Mouse (Mus musculus): ENCODE results near the gene Dgcr2. TPM values are rescaled to one million over a fixed set of nuclear protein-coding genes. Genes with fewer than 3 reads are reported as not detected.

Gene Dgcr2
- total RNA-seq, 1 experiment, result 78.0 TPM

- H3K9me3 ChIP-seq (ENCODE audit: control insufficient read depth, insufficient read depth, low read depth, low read length), result no peaks in the 10 kb centered on the region
- H3K4me3 ChIP-seq (ENCODE audit: insufficient read depth in 1 of 2, low read depth in 1 of 2, low read length in 2 of 2, poor library complexity in 1 of 2, severe bottlenecking in 1 of 2), result peak overlapping the region; percentile 55 to 60; a peak in 3 of 4 replicates
- H3K9ac ChIP-seq (ENCODE audit: insufficient read depth, low read depth, low read length, poor library complexity, severe bottlenecking), result no peak overlapping the region
- TF ChIP-seq CHD2 (IDR thresholded peaks at IDR 0.05; ENCODE audit: low read depth, low read length), result no peak
- no peak for TF ChIP-seq HCFC1 (IDR thresholded peaks at IDR 0.05; ENCODE audit: borderline replicate concordance, insufficient read depth, low read length)
- TF ChIP-seq ZNF384 (IDR thresholded peaks at IDR 0.05; ENCODE audit: low read depth, low read length), result no peak
- no peak for TF ChIP-seq ZC3H11A (IDR thresholded peaks at IDR 0.05; ENCODE audit: borderline replicate concordance, low read depth, low read length)
- TF ChIP-seq MAFK (IDR thresholded peaks at IDR 0.05; ENCODE audit: insufficient read depth, low read depth, low read length), result no peak
- in situ Hi-C loops (cut with MboI; ENCODE audit: low sequenced_read_pairs in 2 of 2, unreplicated experiment in 2 of 2), result loop anchor here (10.0 to 25.0 kb wide), 2 partner anchors 781 to 808 kb away; partner anchors contain the start of gene Gp1bb (in 1 of the 2)
- no peak overlapping the region for H3K27ac ChIP-seq (ENCODE audit: insufficient read depth, low read depth, low read length, poor library complexity, severe bottlenecking)
- H3K4me1 ChIP-seq (ENCODE audit: control insufficient read depth in 2 of 2, insufficient read depth in 2 of 2, low read length in 2 of 2, poor library complexity in 1 of 2), result peaks cover 0 to 9% of the 10 kb centered on the region in 2 experiments; a peak in 1 of 4 replicates
- no peak for DNase-seq (ENCODE audit: low read depth, low spot score)
- no peaks in the 10 kb centered on the region for H3K36me3 ChIP-seq (ENCODE audit: control insufficient read depth, insufficient read depth, low read length, poor library complexity, severe bottlenecking)
Observed at GRCm38 (mm10) chr16:17803675-17804448, 94.5 kb downstream of the Dgcr2 start.

DNA sequence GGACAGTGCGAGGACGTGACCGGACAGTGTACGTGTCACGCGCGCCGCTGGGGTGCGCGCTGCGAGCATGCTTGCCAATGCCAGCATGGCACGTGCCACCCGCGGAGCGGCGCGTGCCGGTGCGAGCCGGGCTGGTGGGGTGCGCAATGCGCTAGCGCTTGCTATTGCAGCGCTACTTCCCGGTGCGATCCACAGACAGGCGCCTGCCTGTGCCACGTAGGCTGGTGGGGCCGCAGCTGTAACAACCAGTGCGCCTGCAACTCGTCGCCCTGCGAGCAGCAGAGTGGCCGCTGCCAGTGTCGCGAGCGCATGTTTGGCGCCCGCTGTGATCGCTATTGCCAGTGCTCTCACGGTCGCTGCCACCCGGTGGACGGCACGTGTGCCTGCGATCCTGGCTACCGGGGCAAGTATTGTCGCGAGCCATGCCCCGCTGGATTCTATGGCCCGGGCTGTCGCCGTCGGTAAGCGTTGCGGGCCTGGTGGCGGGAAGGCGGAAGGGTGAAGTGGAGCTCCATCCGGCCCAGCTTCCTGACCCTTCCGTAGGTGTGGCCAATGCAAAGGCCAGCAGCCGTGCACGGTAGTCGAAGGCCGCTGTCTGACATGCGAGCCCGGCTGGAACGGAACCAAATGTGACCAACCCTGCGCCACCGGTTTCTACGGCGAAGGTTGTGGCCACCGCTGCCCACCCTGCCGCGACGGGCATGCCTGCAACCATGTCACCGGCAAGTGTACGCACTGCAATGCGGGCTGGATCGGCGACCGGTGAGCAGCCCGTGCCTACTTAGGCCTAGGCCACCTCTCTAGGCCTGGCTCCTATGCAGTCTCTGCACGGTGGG is 95.3 kb downstream of the Dgcr2 start:
- TF ChIP-seq MAFK (IDR thresholded peaks at IDR 0.05; ENCODE audit: insufficient read depth, low read depth, low read length) (no peak), ZNF384 (IDR thresholded peaks at IDR 0.05; ENCODE audit: low read depth, low read length) (no peak), CHD2 (IDR thresholded peaks at IDR 0.05; ENCODE audit: low read depth, low read length) (no peak), HCFC1 (IDR thresholded peaks at IDR 0.05; ENCODE audit: borderline replicate concordance, insufficient read depth, low read length) (no peak), ZC3H11A (IDR thresholded peaks at IDR 0.05; ENCODE audit: borderline replicate concordance, low read depth, low read length) (no peak)
- Histone ChIP-seq H3K9ac (ENCODE audit: insufficient read depth, low read depth, low read length, poor library complexity, severe bottlenecking) (no peak overlapping the region), H3K9me3 (ENCODE audit: control insufficient read depth, insufficient read depth, low read depth, low read length) (no peaks in the 10 kb centered on the region), H3K27ac (ENCODE audit: insufficient read depth, low read depth, low read length, poor library complexity, severe bottlenecking) (no peak overlapping the region), H3K36me3 (ENCODE audit: control insufficient read depth, insufficient read depth, low read length, poor library complexity, severe bottlenecking) (no peaks in the 10 kb centered on the region), H3K4me3 (ENCODE audit: insufficient read depth in 1 of 2, low read depth in 1 of 2, low read length in 2 of 2, poor library complexity in 1 of 2, severe bottlenecking in 1 of 2) (peak overlapping the region; percentile 22 to 28; a peak in 3 of 4 replicates), H3K4me1 (ENCODE audit: control insufficient read depth in 2 of 2, insufficient read depth in 2 of 2, low read length in 2 of 2, poor library complexity in 1 of 2) (peaks cover 0 to 9% of the 10 kb centered on the region in 2 experiments; a peak in 1 of 4 replicates)
- no peak for DNase-seq (ENCODE audit: low read depth, low spot score)
- in situ Hi-C loops (cut with MboI; ENCODE audit: low sequenced_read_pairs in 2 of 2, unreplicated experiment in 2 of 2), result loop anchor here (10.0 to 25.0 kb wide), 2 partner anchors 782 to 809 kb away; partner anchors contain the start of gene Gp1bb (in 1 of the 2)

- Histone ChIP-seq H3K27ac (ENCODE audit: insufficient read depth, low read depth, low read length, poor library complexity, severe bottlenecking) (no peak overlapping the region), H3K9ac (ENCODE audit: insufficient read depth, low read depth, low read length, poor library complexity, severe bottlenecking) (no peak overlapping the region), H3K36me3 (ENCODE audit: control insufficient read depth, insufficient read depth, low read length, poor library complexity, severe bottlenecking) (no peaks in the 10 kb centered on the region), H3K4me1 (ENCODE audit: control insufficient read depth in 2 of 2, insufficient read depth in 2 of 2, low read length in 2 of 2, poor library complexity in 1 of 2) (peaks cover 0 to 9% of the 10 kb centered on the region in 2 experiments; a peak in 1 of 4 replicates), H3K9me3 (ENCODE audit: control insufficient read depth, insufficient read depth, low read depth, low read length) (no peaks in the 10 kb centered on the region), H3K4me3 (ENCODE audit: insufficient read depth in 1 of 2, low read depth in 1 of 2, low read length in 2 of 2, poor library complexity in 1 of 2, severe bottlenecking in 1 of 2) (peak overlapping the region; percentile 22 to 28; a peak in 2 of 4 replicates)
- TF ChIP-seq HCFC1 (IDR thresholded peaks at IDR 0.05; ENCODE audit: borderline replicate concordance, insufficient read depth, low read length), result no peak
- TF ChIP-seq ZC3H11A (IDR thresholded peaks at IDR 0.05; ENCODE audit: borderline replicate concordance, low read depth, low read length), result no peak
- TF ChIP-seq MAFK (IDR thresholded peaks at IDR 0.05; ENCODE audit: insufficient read depth, low read depth, low read length), result no peak
- no peak for TF ChIP-seq CHD2 (IDR thresholded peaks at IDR 0.05; ENCODE audit: low read depth, low read length)
- no peak for TF ChIP-seq ZNF384 (IDR thresholded peaks at IDR 0.05; ENCODE audit: low read depth, low read length)
- in situ Hi-C loops (cut with MboI; ENCODE audit: low sequenced_read_pairs in 2 of 2, unreplicated experiment in 2 of 2), result loop anchor here (10.0 to 25.0 kb wide), 2 partner anchors 782 to 810 kb away; partner anchors contain the start of gene Gp1bb (in 1 of the 2)
- DNase-seq (ENCODE audit: low read depth, low spot score), result no peak
Observed at GRCm38 (mm10) chr16:17802456-17802838, 95.9 kb downstream of the Dgcr2 start.

- in situ Hi-C loops (cut with MboI; ENCODE audit: low sequenced_read_pairs in 2 of 2, unreplicated experiment in 2 of 2), result loop anchor here (10.0 to 25.0 kb wide), 2 partner anchors 783 to 810 kb away; partner anchors contain the start of gene Gp1bb (in 1 of the 2)
- no peak overlapping the region for H3K9ac ChIP-seq (ENCODE audit: insufficient read depth, low read depth, low read length, poor library complexity, severe bottlenecking)
- H3K27ac ChIP-seq (ENCODE audit: insufficient read depth, low read depth, low read length, poor library complexity, severe bottlenecking), result no peak overlapping the region
- no peak for TF ChIP-seq CHD2 (IDR thresholded peaks at IDR 0.05; ENCODE audit: low read depth, low read length)
- TF ChIP-seq ZNF384 (IDR thresholded peaks at IDR 0.05; ENCODE audit: low read depth, low read length), result no peak
- no peak for TF ChIP-seq ZC3H11A (IDR thresholded peaks at IDR 0.05; ENCODE audit: borderline replicate concordance, low read depth, low read length)
- TF ChIP-seq MAFK (IDR thresholded peaks at IDR 0.05; ENCODE audit: insufficient read depth, low read depth, low read length), result no peak
- no peak for TF ChIP-seq HCFC1 (IDR thresholded peaks at IDR 0.05; ENCODE audit: borderline replicate concordance, insufficient read depth, low read length)
- H3K36me3 ChIP-seq (ENCODE audit: control insufficient read depth, insufficient read depth, low read length, poor library complexity, severe bottlenecking), result no peaks in the 10 kb centered on the region
- H3K4me3 ChIP-seq (ENCODE audit: insufficient read depth in 1 of 2, low read depth in 1 of 2, low read length in 2 of 2, poor library complexity in 1 of 2, severe bottlenecking in 1 of 2), result no peak overlapping the region
- no peak for DNase-seq (ENCODE audit: low read depth, low spot score)
- peaks cover 0 to 11% of the 10 kb centered on the region in 2 experiments; a peak in 1 of 4 replicates for H3K4me1 ChIP-seq (ENCODE audit: control insufficient read depth in 2 of 2, insufficient read depth in 2 of 2, low read length in 2 of 2, poor library complexity in 1 of 2)
- H3K9me3 ChIP-seq (ENCODE audit: control insufficient read depth, insufficient read depth, low read depth, low read length), result no peaks in the 10 kb centered on the region
Observed at GRCm38 (mm10) chr16:17801777-17802455, 96.4 kb downstream of the Dgcr2 start.
